Mouse (Mus musculus) left cerebral cortex, adult 2 months (tissue): Measurements from ENCODE around the gene Nedd9. TPM values are rescaled to one million over a fixed set of nuclear protein-coding genes. Genes with fewer than 3 reads are reported as not detected.

Experiments
- DNase-seq, 2 experiments: peaks; one replicate each; pipeline ENCODE4 v3.0.0; 2021 to 2022; ENCODE audit warnings: low spot score in 2 of 2, mixed read lengths in 1 of 2; ENCODE audit errors: extremely low spot score in 1 of 2
- H3K27ac ChIP-seq: fragments of 200-600 bp; 2 replicates; pipeline ENCODE4 v1.8.1; 2022
- H3K4me3 ChIP-seq: fragments of 200-600 bp; 2 replicates; pipeline ENCODE4 v1.8.1; 2022
- CTCF ChIP-seq: fragments of 200-600 bp; IDR thresholded peaks from 2 replicates; pipeline ENCODE4 v1.8.1; 2022; ENCODE audit warnings: antibody characterized with exemption, mild to moderate bottlenecking, moderate library complexity
- intact Hi-C: fragments of 180-260 bp; cut with DNase I; formaldehyde crosslinking; loops from one replicate; pipeline ENCODE4 v1.15.1; 2025
- total RNA-seq, 2 experiments: library from RNA; stranded (reverse); gene quantifications; 2 replicates each; pipeline ENCODE4 v1.2.3; 2021

Gene Nedd9
- total RNA-seq, 2 experiments from 2014 or later: 9.5 to 11.2 TPM

- H3K27ac ChIP-seq: no peak overlapping the region
- TF ChIP-seq CTCF: no peak
- DNase-seq: no peak
- intact Hi-C loops: no loop called here
- no peak overlapping the region for H3K4me3 ChIP-seq
Observed at GRCm38 (mm10) chr13:41390698-41391097, 96.5 kb downstream of the Nedd9 start.

GRCm38 (mm10) chr13:41386581-41386980, 100.6 kb downstream of the Nedd9 start:
- intact Hi-C loops: no loop called here
- TF ChIP-seq CTCF: no peak
- DNase-seq: no peak
- no peak overlapping the region for H3K27ac ChIP-seq
- no peak overlapping the region for H3K4me3 ChIP-seq

- TF ChIP-seq CTCF: no peak
- H3K27ac ChIP-seq: no peak overlapping the region
- intact Hi-C loops: no loop called here
- DNase-seq: no peak
- no peak overlapping the region for H3K4me3 ChIP-seq
Observed at GRCm38 (mm10) chr13:41384896-41385295, 102.3 kb downstream of the Nedd9 start.

GRCm38 (mm10) chr13:41382635-41383034, 104.5 kb downstream of the Nedd9 start:
- Histone ChIP-seq H3K4me3 (no peak overlapping the region), H3K27ac (no peak overlapping the region)
- intact Hi-C loops: no loop called here
- TF ChIP-seq CTCF: no peak
- no peak for DNase-seq

GRCm38 (mm10) chr13:41381806-41382546, 105.2 kb downstream of the Nedd9 start:
- Histone ChIP-seq H3K27ac (no peak overlapping the region), H3K4me3 (no peak overlapping the region)
- no peak for DNase-seq
- intact Hi-C loops: no loop called here
- TF ChIP-seq CTCF: no peak

GRCm38 (mm10) chr13:41381041-41381805, 105.9 kb downstream of the Nedd9 start:
- TF ChIP-seq CTCF: no peak
- H3K27ac ChIP-seq: no peak overlapping the region
- H3K4me3 ChIP-seq: no peak overlapping the region
- intact Hi-C loops: no loop called here
- DNase-seq: no peak

GRCm38 (mm10) chr13:41379951-41380465, 107.2 kb downstream of the Nedd9 start:
- H3K4me3 ChIP-seq: no peak overlapping the region
- no peak for TF ChIP-seq CTCF
- no peak for DNase-seq
- intact Hi-C loops: no loop called here
- no peak overlapping the region for H3K27ac ChIP-seq

- intact Hi-C loops: no loop called here
- no peak for TF ChIP-seq CTCF
- Histone ChIP-seq H3K4me3 (no peak overlapping the region), H3K27ac (no peak overlapping the region)
- no peak for DNase-seq
Observed at GRCm38 (mm10) chr13:41378462-41378861, 108.7 kb downstream of the Nedd9 start.

GRCm38 (mm10) chr13:41377856-41378255, 109.3 kb downstream of the Nedd9 start:
- no peak for DNase-seq
- no peak overlapping the region for H3K4me3 ChIP-seq
- intact Hi-C loops: no loop called here
- no peak overlapping the region for H3K27ac ChIP-seq
- TF ChIP-seq CTCF: no peak

- H3K27ac ChIP-seq: no peak overlapping the region
- no peak overlapping the region for H3K4me3 ChIP-seq
- no peak for DNase-seq
- intact Hi-C loops: no loop called here
- no peak for TF ChIP-seq CTCF
Observed at GRCm38 (mm10) chr13:41377011-41377431, 110.1 kb downstream of the Nedd9 start.

GRCm38 (mm10) chr13:41376111-41376510, 111.1 kb downstream of the Nedd9 start:
- TF ChIP-seq CTCF: no peak
- no peak for DNase-seq
- Histone ChIP-seq H3K27ac (no peak overlapping the region), H3K4me3 (no peak overlapping the region)
- intact Hi-C loops: no loop called here

GRCm38 (mm10) chr13:41375696-41376095, 111.5 kb downstream of the Nedd9 start:
- TF ChIP-seq CTCF: no peak
- intact Hi-C loops: no loop called here
- Histone ChIP-seq H3K27ac (no peak overlapping the region), H3K4me3 (no peak overlapping the region)
- no peak for DNase-seq
